Mouse (Mus musculus) erythroblast, embryonic 14.5 days (primary cell): ENCODE results near the gene Zfp184.

Experiments
- GATA1 ChIP-seq: IDR thresholded peaks from 2 replicates; pipeline ENCODE4 v1.6.1; 2012; ENCODE audit warnings: low read length, inconsistent platforms, mixed read lengths
- TAL1 ChIP-seq: IDR thresholded peaks from 3 replicates; pipeline ENCODE4 v1.6.1; 2012; ENCODE audit warnings: low read length, inconsistent platforms, mixed read lengths

- TF ChIP-seq TAL1 (no peak), GATA1 (no peak)
These were observed 49.3 kb downstream of the Zfp184 start for GRCm38 (mm10) chr13:21993957-21994738.
